Comparison of ENCODE assay signal across 8 mouse cellular contexts in genomic region chr7:19319458-19319857, GRCm38 (mm10). TPM values are rescaled to one million over a fixed set of nuclear protein-coding genes. Genes with fewer than 3 reads are reported as not detected.
DNase-seq lines count a peak whose midpoint lies in the region; ATAC-seq and TF ChIP-seq lines count a peak whose summit lies in the region.

No protein-coding gene starts in this region.

- WGBS in kidney, adult 2 months: 21% methylated on average over 9 of the region's 9 CpGs
- WGBS in hindbrain, embryonic 11.5 days: 15% methylated on average over 9 of the region's 9 CpGs

- H3K27me3 ChIP-seq in kidney, adult 2 months (replicated peaks; ENCODE audit: control insufficient read depth, insufficient read depth, low read length): no peaks in the 10 kb centered on the region
- no peaks in the 10 kb centered on the region for H3K27me3 ChIP-seq in Patski
- 0 out of 2 replicates have a peak, but pooled peaks cover 2% of the 10 kb centered on the region for H3K27me3 ChIP-seq in hindbrain, embryonic 11.5 days (ENCODE audit: control insufficient read depth, insufficient read depth, low read length)

- peak; percentile 10 for ATAC-seq in Patski
- ATAC-seq in hindbrain, embryonic 11.5 days (ENCODE audit: low FRiP score): peak; percentile 75
- peak; percentile 6; the same call in 1 of the 2 replicates for ATAC-seq in megakaryocyte-erythroid progenitor cell, adult 5-6 weeks (replicated peaks; ENCODE audit: low FRiP score, low TSS enrichment, poor library complexity, severe bottlenecking)

- in situ Hi-C loops in Patski (cut with MboI; ENCODE audit: low pct_unique_long_range_greater_than_20kb): no loop called here

- no peaks in the 10 kb centered on the region for H3K36me3 ChIP-seq in kidney, adult 2 months (ENCODE audit: control insufficient read depth, insufficient read depth, low read length)
- no peaks in the 10 kb centered on the region for H3K36me3 ChIP-seq in hindbrain, embryonic 11.5 days (ENCODE audit: control insufficient read depth, insufficient read depth, low read length)

- peak overlapping the region; percentile 45 for H3K4me3 ChIP-seq in kidney, adult 2 months (ENCODE audit: insufficient read depth, low read depth, low read length)
- peak overlapping the region; percentile 32 for H3K4me3 ChIP-seq in hindbrain, embryonic 11.5 days (ENCODE audit: low read depth, low read length)

- TF ChIP-seq POLR2A in kidney, adult 2 months (IDR thresholded peaks at IDR 0.05; ENCODE audit: low read depth, low read length): no peak

- POLR2A ChIA-PET in Patski (lab: Charles Lee): no interaction called here

- TF ChIP-seq CTCF in kidney, adult 2 months (conservative IDR thresholded peaks at IDR 0.05; ENCODE audit: insufficient read depth, insufficient read length, low read depth, low read length): no peak
- no peak for TF ChIP-seq CTCF in Patski (IDR thresholded peaks at IDR 0.05)

- CTCF ChIA-PET in Patski (lab: Charles Lee): interaction anchor here (2.7 kb wide), 1 partner anchor 24 kb away, joined by 14 read pairs; the partner anchor contains the start of gene Ercc1

- H3K4me1 ChIP-seq in kidney, adult 2 months (ENCODE audit: control insufficient read depth, insufficient read depth, low read length): peaks cover 7% of the 10 kb centered on the region; the same call in 1 of the 2 replicates
- H3K4me1 ChIP-seq in hindbrain, embryonic 11.5 days (replicated peaks; ENCODE audit: control insufficient read depth, insufficient read depth, low read length): 0 out of 2 replicates have a peak, but pooled peaks cover 6% of the 10 kb centered on the region

- peak overlapping the region; percentile 87 for H3K4me2 ChIP-seq in hindbrain, embryonic 11.5 days (replicated peaks; ENCODE audit: low read depth, low read length)

- 0 out of 2 replicates have a peak overlapping the region, but pooled peaks have one; percentile 4 for H3K27ac ChIP-seq in kidney, adult 2 months (ENCODE audit: insufficient read depth, low read depth, low read length)
- H3K27ac ChIP-seq in hindbrain, embryonic 11.5 days (ENCODE audit: low read depth, low read length): no peak overlapping the region

- peak overlapping the region; percentile 29 for H3K9ac ChIP-seq in hindbrain, embryonic 11.5 days (ENCODE audit: low read depth, low read length)

- H3K9me3 ChIP-seq in hindbrain, embryonic 11.5 days (ENCODE audit: control insufficient read depth, low read length): no peaks in the 10 kb centered on the region

- DNase-seq in kidney, adult 2 months: no peak
- no peak for DNase-seq in kidney, postnatal 10 days
- DNase-seq in Patski (ENCODE audit: low read depth, low spot score): no peak
- DNase-seq in hindbrain, embryonic 11.5 days (ENCODE audit: low spot score): no peak
- no peak for DNase-seq in ovary, adult 18-20 months (ENCODE audit: low spot score)
- no peak for DNase-seq in layer of hippocampus, postnatal 36 days
- DNase-seq in adrenal gland, adult 8-10 months: no peak

RNA-seq across cellular contexts. Expression of gene Fosb, which starts 9.6 kb away (rescaled TPM):
- polyA plus RNA-seq in kidney, adult 2 months (2012; rRNA removed): 0.17 and 0.19 TPM in 2 replicates
- polyA plus RNA-seq in Patski (2021): 72.9 TPM
- polyA plus RNA-seq in hindbrain, embryonic 11.5 days (2014; fragmentation: Nextera tagmentation; extraction: Ambion mirVana): not detected in 2 replicates
- 4.2 and 4.8 TPM in 2 replicates for total RNA-seq in megakaryocyte-erythroid progenitor cell, adult 5-6 weeks (2014; fragmentation: Nextera tagmentation)
- 52.4 and 77.0 TPM in 2 replicates for total RNA-seq in megakaryocyte-erythroid progenitor cell, adult 5-6 weeks (2017)
- 10 to 100 TPM; 12.6 to 18.8 TPM for total RNA-seq in layer of hippocampus, postnatal 36 days (2021)
- total RNA-seq in adrenal gland, adult 8-10 months (2022): 1 to 10 TPM; 1.6 to 9.4 (median 5.6) TPM

RNA-seq across cellular contexts. Expression of gene Ercc1, which starts 25.1 kb away (rescaled TPM):
- polyA plus RNA-seq in kidney, adult 2 months (2012; rRNA removed): 27.6 and 31.9 TPM in 2 replicates
- polyA plus RNA-seq in Patski (2021): 40.9 TPM
- polyA plus RNA-seq in hindbrain, embryonic 11.5 days (2014; fragmentation: Nextera tagmentation; extraction: Ambion mirVana): 108 and 112 TPM in 2 replicates
- total RNA-seq in megakaryocyte-erythroid progenitor cell, adult 5-6 weeks (2014; fragmentation: Nextera tagmentation): 31.3 and 51.5 TPM in 2 replicates
- 19.8 and 23.8 TPM in 2 replicates for total RNA-seq in megakaryocyte-erythroid progenitor cell, adult 5-6 weeks (2017)
- total RNA-seq in layer of hippocampus, postnatal 36 days (2021): 10 to 100 TPM; 44.4 to 53.4 TPM
- total RNA-seq in adrenal gland, adult 8-10 months (2022): 10 to 100 TPM; 32.4 to 56.3 (median 41.6) TPM

RNA-seq across cellular contexts. Expression of gene Rtn2, which starts 37.0 kb away (rescaled TPM):
- polyA plus RNA-seq in kidney, adult 2 months (2012; rRNA removed): 7.6 and 19.1 TPM in 2 replicates
- 4.0 TPM for polyA plus RNA-seq in Patski (2021)
- 49.6 and 52.1 TPM in 2 replicates for polyA plus RNA-seq in hindbrain, embryonic 11.5 days (2014; fragmentation: Nextera tagmentation; extraction: Ambion mirVana)
- total RNA-seq in megakaryocyte-erythroid progenitor cell, adult 5-6 weeks (2014; fragmentation: Nextera tagmentation): not detected in 2 replicates
- total RNA-seq in megakaryocyte-erythroid progenitor cell, adult 5-6 weeks (2017): not detected in 2 replicates
- total RNA-seq in layer of hippocampus, postnatal 36 days (2021): 10 to 100 TPM; 89.7 to 91.3 TPM
- 10 to 100 TPM in 1 of 4 experiments, 1 to 10 TPM in 3; 3.8 to 15.0 (median 6.8) TPM for total RNA-seq in adrenal gland, adult 8-10 months (2022)

RNA-seq across cellular contexts. Expression of gene Ppm1n, which starts 39.6 kb away (rescaled TPM):
- not detected in 2 replicates for polyA plus RNA-seq in kidney, adult 2 months (2012; rRNA removed)
- 0.14 TPM for polyA plus RNA-seq in Patski (2021)
- 0.18 TPM in 1 of 2 replicates, not detected in the other for polyA plus RNA-seq in hindbrain, embryonic 11.5 days (2014; fragmentation: Nextera tagmentation; extraction: Ambion mirVana)
- not detected in 2 replicates for total RNA-seq in megakaryocyte-erythroid progenitor cell, adult 5-6 weeks (2014; fragmentation: Nextera tagmentation)
- total RNA-seq in megakaryocyte-erythroid progenitor cell, adult 5-6 weeks (2017): not detected in 2 replicates
- under 1 TPM; 0.20 to 0.33 TPM for total RNA-seq in layer of hippocampus, postnatal 36 days (2021)
- total RNA-seq in adrenal gland, adult 8-10 months (2022): not detected

RNA-seq across cellular contexts. Expression of gene Cd3eap, which starts 39.8 kb away (rescaled TPM):
- polyA plus RNA-seq in kidney, adult 2 months (2012; rRNA removed): 5.3 and 5.9 TPM in 2 replicates
- 16.6 TPM for polyA plus RNA-seq in Patski (2021)
- 14.7 and 15.2 TPM in 2 replicates for polyA plus RNA-seq in hindbrain, embryonic 11.5 days (2014; fragmentation: Nextera tagmentation; extraction: Ambion mirVana)
- 17.2 and 36.6 TPM in 2 replicates for total RNA-seq in megakaryocyte-erythroid progenitor cell, adult 5-6 weeks (2014; fragmentation: Nextera tagmentation)
- 34.9 and 47.7 TPM in 2 replicates for total RNA-seq in megakaryocyte-erythroid progenitor cell, adult 5-6 weeks (2017)
- total RNA-seq in layer of hippocampus, postnatal 36 days (2021): 10 to 100 TPM; 17.6 to 19.4 TPM
- total RNA-seq in adrenal gland, adult 8-10 months (2022): 10 to 100 TPM; 12.9 to 15.2 (median 13.5) TPM

Comparison
In these comparisons a context has a peak if more than half of its experiments do, and no peak if none do; other contexts are left out.
1. ATAC-seq: peak in every context shown above with its lines; median percentile 75 in hindbrain, embryonic 11.5 days; 10 in Patski; 6 in megakaryocyte-erythroid progenitor cell, adult 5-6 weeks.
2. RNA of gene Rtn2, which starts 37.0 kb away (total RNA-seq): 89.7 to 91.3 TPM in layer of hippocampus, postnatal 36 days; 3.8 to 15.0 TPM in adrenal gland, adult 8-10 months and not detected in megakaryocyte-erythroid progenitor cell, adult 5-6 weeks; every median in the first group is over 4 times any median in the second.